Mouse (Mus musculus) lung, embryonic 14.5 days (tissue): ENCODE results near the gene Itm2b. TPM values are rescaled to one million over a fixed set of nuclear protein-coding genes. Genes with fewer than 3 reads are reported as not detected.

ENCODE experiments used
- ATAC-seq: fragments of 200-750 bp; cut with Nextera tagmentation; 2 replicates; pipeline ENCODE4 v1.8.0; 2017; ENCODE audit warnings: mild to moderate bottlenecking, moderate TSS enrichment, moderate library complexity; ENCODE audit not compliant: insufficient read depth
- DNase-seq: peaks from one replicate; pipeline ENCODE4 v3.0.0-alpha.2; 2015
- H3K27ac ChIP-seq: fragments of 300-500 bp; sonication (generic); 2 replicates; pipeline ENCODE4 v1.5.1; 2014; ENCODE audit warnings: low read depth, mild to moderate bottlenecking, moderate library complexity
- H3K27me3 ChIP-seq: fragments of 300-500 bp; sonication (generic); 2 replicates; pipeline ENCODE4 v1.6.1; 2014; ENCODE audit warnings: low read length, control low read depth; ENCODE audit not compliant: insufficient read depth
- H3K36me3 ChIP-seq: fragments of 300-500 bp; sonication (generic); 2 replicates; pipeline ENCODE4 v1.6.1; 2014; ENCODE audit warnings: control low read depth; ENCODE audit not compliant: insufficient read depth
- H3K4me1 ChIP-seq: fragments of 300-500 bp; sonication (generic); 2 replicates; pipeline ENCODE4 v1.6.1; 2014; ENCODE audit warnings: antibody characterized with exemption, control low read depth; ENCODE audit not compliant: insufficient read depth
- H3K4me2 ChIP-seq: fragments of 300-500 bp; sonication (generic); 2 replicates; pipeline ENCODE4 v1.6.1; 2014; ENCODE audit warnings: mild to moderate bottlenecking
- H3K4me3 ChIP-seq: fragments of 300-500 bp; sonication (generic); 2 replicates; pipeline ENCODE4 v1.5.1; 2014; ENCODE audit warnings: low read depth, low read length
- H3K9ac ChIP-seq: fragments of 300-500 bp; sonication (generic); 2 replicates; pipeline ENCODE4 v1.6.1; 2014
- H3K9me3 ChIP-seq: fragments of 300-500 bp; sonication (generic); 2 replicates; pipeline ENCODE4 v1.6.1; 2016; ENCODE audit warnings: low read depth, low read length, control low read depth
- CTCF ChIP-seq: IDR thresholded peaks from 2 replicates; pipeline ENCODE4 v1.5.1; 2016; ENCODE audit warnings: antibody characterized with exemption, low read depth
- WGBS: fragments of 180-500 bp; shearing (Covaris S2); extraction: QIAGEN DNeasy Blood & Tissue Kit; methylation state at CpG from one replicate; pipeline ENCODE4 v1.1.7; 2014; 5-methylcytosine and 5-hydroxymethylcytosine counted together
- polyA plus RNA-seq: library from polyadenylated mRNA; unstranded; fragments of >200 nt; fragmentation: Nextera tagmentation; extraction: Ambion mirVana; gene quantifications from 2 replicates; pipeline ENCODE4 v1.2.1, GENCODE M21; 2014

Itm2b gene
- polyA plus RNA-seq, 1 experiment from 2014 or later, result 630 TPM

DNA sequence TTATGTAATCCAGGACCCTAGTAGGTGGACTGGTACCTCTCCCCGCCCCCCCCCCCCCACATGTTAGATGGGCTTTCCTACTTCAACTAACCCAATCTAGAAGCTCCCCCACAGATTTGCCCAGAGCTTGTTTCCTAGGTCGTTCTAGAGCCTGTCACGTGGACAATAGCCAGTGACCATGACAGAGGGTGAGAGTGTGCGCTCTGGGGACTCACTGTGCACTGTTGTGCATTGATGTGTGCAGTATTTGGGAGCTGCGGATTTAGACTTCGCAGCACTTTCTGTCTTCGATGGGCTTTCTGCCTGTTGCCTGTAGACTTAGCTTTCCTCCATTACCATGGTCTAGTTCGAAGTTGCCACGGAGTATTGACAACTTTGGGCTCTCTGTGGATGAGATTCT is 36.5 kb upstream of the Itm2b start:
- 81% methylated on average over 9 of the region's 9 CpGs for WGBS
- no peak overlapping the region for H3K27ac ChIP-seq
- no peaks in the 10 kb centered on the region for H3K9me3 ChIP-seq
- H3K4me3 ChIP-seq, result no peak overlapping the region
- no peak for TF ChIP-seq CTCF
- H3K36me3 ChIP-seq, result no peaks in the 10 kb centered on the region
- H3K9ac ChIP-seq, result no peak overlapping the region
- H3K4me2 ChIP-seq, result no peak overlapping the region
- DNase-seq, result no peak
- no peak for ATAC-seq
- no peaks in the 10 kb centered on the region for H3K4me1 ChIP-seq
- H3K27me3 ChIP-seq, result no peaks in the 10 kb centered on the region

DNA sequence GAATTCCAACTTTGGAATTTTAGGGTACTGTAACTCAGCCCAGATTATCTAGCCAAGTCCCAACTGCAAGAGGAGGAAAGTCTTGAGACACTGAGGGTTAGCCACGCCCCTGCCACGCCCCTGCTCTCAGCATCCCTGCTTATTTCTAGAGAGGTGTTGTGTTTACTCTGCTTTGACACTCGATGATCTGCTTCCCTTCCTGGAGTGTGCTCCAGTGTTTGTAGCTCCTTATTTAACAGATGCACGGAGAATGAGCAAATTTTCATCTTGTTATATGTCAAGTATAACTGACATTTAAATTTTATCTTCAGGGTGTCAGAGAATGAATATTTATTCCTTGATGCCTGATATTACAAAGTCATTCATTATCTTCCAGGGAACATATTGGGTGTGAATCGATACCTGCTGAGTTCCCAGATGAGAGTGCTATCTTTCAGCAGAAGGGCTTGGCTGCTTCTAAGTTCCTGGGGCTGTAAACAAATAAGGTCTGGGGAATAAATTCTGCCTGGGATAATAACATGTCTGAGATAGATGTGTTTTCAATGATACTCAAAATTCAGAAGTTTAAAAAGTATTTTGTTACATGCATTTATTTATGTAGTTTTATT is 35.2 kb upstream of the Itm2b start:
- Histone ChIP-seq H3K4me1 (no peaks in the 10 kb centered on the region), H3K4me2 (no peak overlapping the region), H3K36me3 (no peaks in the 10 kb centered on the region), H3K4me3 (no peak overlapping the region), H3K27me3 (no peaks in the 10 kb centered on the region), H3K9me3 (no peaks in the 10 kb centered on the region), H3K27ac (no peak overlapping the region), H3K9ac (no peak overlapping the region)
- no peak for TF ChIP-seq CTCF
- 15% methylated on average over 5 of the region's 5 CpGs for WGBS
- DNase-seq (no peak), ATAC-seq (no peak)

DNA sequence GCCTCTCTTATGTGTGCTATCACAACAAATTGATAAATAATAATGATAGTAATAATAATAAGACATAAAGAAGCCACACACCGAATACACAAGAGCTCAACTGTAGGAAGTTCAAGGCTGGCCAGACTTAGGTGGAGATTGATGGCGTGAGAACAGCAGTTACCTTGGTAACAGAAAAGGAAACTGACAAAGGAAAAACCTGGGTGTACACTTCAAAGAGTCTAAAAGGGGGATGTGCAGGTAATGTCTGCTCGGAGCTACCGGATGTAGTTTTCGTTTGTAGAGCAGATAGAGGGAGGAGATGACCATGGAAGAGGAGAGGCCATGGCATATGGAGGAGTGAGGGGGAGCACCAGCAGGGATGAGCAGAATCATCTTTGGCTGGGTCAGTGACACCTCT is 31.4 kb upstream of the Itm2b start:
- no peak for TF ChIP-seq CTCF
- Histone ChIP-seq H3K4me3 (no peak overlapping the region), H3K4me1 (no peaks in the 10 kb centered on the region), H3K27me3 (no peaks in the 10 kb centered on the region), H3K36me3 (no peaks in the 10 kb centered on the region), H3K9ac (no peak overlapping the region), H3K4me2 (no peak overlapping the region), H3K27ac (no peak overlapping the region), H3K9me3 (no peaks in the 10 kb centered on the region)
- DNase-seq (no peak), ATAC-seq (no peak)
- WGBS, result 75% methylated on average over 5 of the region's 5 CpGs

DNA sequence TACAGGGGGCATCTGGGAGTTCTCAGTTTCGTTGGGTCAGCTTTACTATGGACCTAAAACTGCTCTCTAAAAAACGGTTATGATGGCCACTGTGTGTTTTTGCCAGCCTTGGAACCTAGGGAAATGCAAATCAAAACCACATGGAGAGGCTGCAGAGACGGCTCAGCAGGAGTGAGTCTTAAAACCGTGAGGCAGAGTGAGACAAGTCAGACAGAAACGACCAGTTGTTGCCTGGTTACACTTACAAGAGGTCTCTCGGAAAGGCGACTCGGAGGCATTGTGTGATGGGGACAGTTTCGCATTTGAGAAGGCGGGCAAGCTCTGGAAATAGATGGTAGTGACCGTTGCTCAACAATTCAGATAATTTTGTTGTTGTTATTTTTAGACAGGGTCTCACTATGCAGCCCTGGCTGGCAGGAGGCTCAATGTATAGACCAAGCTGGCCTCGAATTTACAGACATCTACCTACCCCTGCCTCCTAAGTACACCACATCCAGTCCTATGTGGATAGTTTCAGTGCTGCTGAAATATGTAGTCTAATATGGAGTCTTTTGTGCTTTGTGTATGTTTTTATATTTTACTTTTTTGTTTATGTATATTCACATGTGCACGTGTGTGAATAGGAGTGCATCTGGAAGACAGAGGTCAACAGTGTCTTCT is 30.4 kb upstream of the Itm2b start:
- no peak for TF ChIP-seq CTCF
- Histone ChIP-seq H3K4me2 (no peak overlapping the region), H3K4me1 (no peaks in the 10 kb centered on the region), H3K27me3 (no peaks in the 10 kb centered on the region), H3K4me3 (no peak overlapping the region), H3K27ac (no peak overlapping the region), H3K9ac (no peak overlapping the region), H3K36me3 (no peaks in the 10 kb centered on the region), H3K9me3 (no peaks in the 10 kb centered on the region)
- DNase-seq (no peak), ATAC-seq (no peak)
- WGBS, result 39% methylated on average over 13 of the region's 13 CpGs

DNA sequence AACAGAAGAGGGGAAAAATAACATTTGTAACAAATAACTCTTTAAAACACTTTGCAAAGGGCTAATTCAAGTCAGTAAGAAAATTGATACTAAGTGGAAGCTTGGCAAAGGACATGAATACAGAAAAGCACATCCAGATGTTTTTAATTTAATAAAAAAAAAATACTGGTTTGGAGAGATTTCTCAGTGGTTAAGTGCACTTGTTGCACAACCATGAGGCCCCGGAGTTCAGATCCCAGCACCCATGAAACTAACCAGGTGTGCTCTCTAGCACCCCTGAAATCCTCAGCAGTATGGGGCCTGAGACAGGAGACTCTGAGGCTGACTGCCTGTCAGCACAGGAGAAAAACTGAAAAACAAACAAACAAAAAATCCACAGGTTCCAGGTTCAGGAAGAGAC is 26.6 kb upstream of the Itm2b start:
- WGBS, result 67% methylated on average over 1 of the region's 1 CpGs
- Histone ChIP-seq H3K9ac (no peak overlapping the region), H3K4me3 (no peak overlapping the region), H3K4me1 (no peaks in the 10 kb centered on the region), H3K4me2 (no peak overlapping the region), H3K36me3 (no peaks in the 10 kb centered on the region), H3K9me3 (no peaks in the 10 kb centered on the region), H3K27me3 (no peaks in the 10 kb centered on the region), H3K27ac (no peak overlapping the region)
- ATAC-seq (no peak), DNase-seq (no peak)
- TF ChIP-seq CTCF, result no peak

DNA sequence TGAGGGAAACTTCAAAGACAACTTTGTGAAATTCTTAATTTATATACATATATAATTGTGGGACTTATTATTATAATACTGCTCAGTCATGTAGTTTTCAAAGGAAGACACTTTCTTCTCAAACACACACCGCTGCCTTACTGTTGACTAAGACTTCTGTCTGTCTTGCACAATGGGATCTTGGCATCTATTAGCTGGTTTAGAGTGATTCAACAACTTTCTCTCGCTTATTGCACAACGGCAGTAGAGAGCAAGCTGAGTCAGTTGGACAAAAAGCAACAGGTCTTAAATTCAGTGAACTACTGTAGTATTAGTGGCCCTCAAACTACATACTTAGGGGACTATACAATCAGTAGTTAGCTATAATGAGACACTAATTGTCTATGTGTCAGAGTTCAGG is 25.0 kb upstream of the Itm2b start:
- TF ChIP-seq CTCF, result no peak
- H3K9me3 ChIP-seq, result no peaks in the 10 kb centered on the region
- DNase-seq (no peak), ATAC-seq (no peak)
- H3K4me3 ChIP-seq, result no peak overlapping the region
- H3K27ac ChIP-seq, result no peak overlapping the region
- no peak overlapping the region for H3K4me2 ChIP-seq
- H3K36me3 ChIP-seq, result no peaks in the 10 kb centered on the region
- H3K9ac ChIP-seq, result no peak overlapping the region
- no peaks in the 10 kb centered on the region for H3K27me3 ChIP-seq
- no peaks in the 10 kb centered on the region for H3K4me1 ChIP-seq
- 81% methylated on average over 3 of the region's 3 CpGs for WGBS

DNA sequence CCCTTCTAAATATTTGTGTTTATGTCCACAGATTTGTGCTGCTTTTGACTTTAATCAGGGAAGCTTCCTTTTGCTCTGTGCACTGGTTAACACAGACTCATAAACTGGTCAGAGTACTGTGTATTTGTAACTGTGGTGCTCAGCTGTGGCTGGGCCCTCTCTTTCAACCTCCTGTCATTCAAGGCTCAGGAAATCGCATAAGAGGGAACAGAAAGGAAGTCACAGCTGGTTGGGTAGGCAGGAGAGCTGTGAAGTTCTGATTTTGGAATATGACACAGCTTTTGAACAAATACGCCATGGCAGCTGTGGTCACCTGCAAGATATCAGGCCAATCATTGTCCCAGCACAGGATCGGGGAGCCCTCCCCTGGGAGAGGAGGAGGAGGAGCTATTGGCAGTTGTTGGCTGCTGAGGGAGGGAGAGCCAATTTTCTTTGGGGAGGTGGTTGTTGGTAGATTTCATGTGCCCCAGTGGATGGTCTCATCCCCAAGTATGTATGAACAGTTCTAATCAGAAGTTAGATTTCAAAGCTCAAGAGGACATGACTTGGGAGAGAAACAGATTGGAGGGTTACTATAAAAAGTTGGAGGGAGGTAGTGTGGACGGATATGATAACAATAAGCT is 23.2 kb upstream of the Itm2b start:
- Histone ChIP-seq H3K27me3 (no peaks in the 10 kb centered on the region), H3K9ac (no peak overlapping the region), H3K4me2 (no peak overlapping the region), H3K4me1 (no peaks in the 10 kb centered on the region), H3K36me3 (no peaks in the 10 kb centered on the region), H3K9me3 (no peaks in the 10 kb centered on the region), H3K27ac (no peak overlapping the region), H3K4me3 (no peak overlapping the region)
- ATAC-seq (no peak), DNase-seq (no peak)
- 74% methylated on average over 4 of the region's 4 CpGs for whole genome bisulfite sequencing
- TF ChIP-seq CTCF, result no peak
